Mouse (Mus musculus): ENCODE measurements around the gene Plin1. TPM values are rescaled to one million over a fixed set of nuclear protein-coding genes. Genes with fewer than 3 reads are reported as not detected.
A peak's percentile ranks its signal among the peaks of the same experiment; 100 is the strongest.

Gene Plin1
- polyA plus RNA-seq, 1 experiment: 0.23 TPM

- DNase-seq (ENCODE audit: low read depth): no peak
- TF ChIP-seq CTCF (IDR thresholded peaks at IDR 0.05; ENCODE audit: borderline replicate concordance, extremely low read depth, insufficient read depth, insufficient read length) (no peak), POLR2A (IDR thresholded peaks at IDR 0.05; ENCODE audit: borderline replicate concordance, extremely low read depth, insufficient read depth, insufficient read length, poor library complexity, severe bottlenecking) (no peak)
These were observed 25.5 kb upstream of the Plin1 start for GRCm38 (mm10) chr7:79758176-79758575.

- no peak for DNase-seq (ENCODE audit: low read depth)
- no peak for TF ChIP-seq POLR2A (IDR thresholded peaks at IDR 0.05; ENCODE audit: borderline replicate concordance, extremely low read depth, insufficient read depth, insufficient read length, poor library complexity, severe bottlenecking)
- no peak for TF ChIP-seq CTCF (IDR thresholded peaks at IDR 0.05; ENCODE audit: borderline replicate concordance, extremely low read depth, insufficient read depth, insufficient read length)
These were observed 23.6 kb upstream of the Plin1 start for GRCm38 (mm10) chr7:79756334-79756733.

- DNase-seq (ENCODE audit: low read depth): no peak
These were observed 16.8 kb upstream of the Plin1 start for GRCm38 (mm10) chr7:79749511-79749910.

GRCm38 (mm10) chr7:79747659-79748058, 15.0 kb upstream of the Plin1 start:
- TF ChIP-seq POLR2A (IDR thresholded peaks at IDR 0.05; ENCODE audit: borderline replicate concordance, extremely low read depth, insufficient read depth, insufficient read length, poor library complexity, severe bottlenecking): no peak
- no peak for TF ChIP-seq CTCF (IDR thresholded peaks at IDR 0.05; ENCODE audit: borderline replicate concordance, extremely low read depth, insufficient read depth, insufficient read length)
- no peak for DNase-seq (ENCODE audit: low read depth)

More at GRCm38 (mm10) chr7:79749511-79749910, 16.8 kb upstream of the Plin1 start:
- TF ChIP-seq POLR2A (IDR thresholded peaks at IDR 0.05; ENCODE audit: borderline replicate concordance, extremely low read depth, insufficient read depth, insufficient read length, poor library complexity, severe bottlenecking): no peak
- no peak for TF ChIP-seq CTCF (IDR thresholded peaks at IDR 0.05; ENCODE audit: borderline replicate concordance, extremely low read depth, insufficient read depth, insufficient read length)

GRCm38 (mm10) chr7:79744585-79744984, 11.9 kb upstream of the Plin1 start:
- TF ChIP-seq POLR2A (IDR thresholded peaks at IDR 0.05; ENCODE audit: borderline replicate concordance, extremely low read depth, insufficient read depth, insufficient read length, poor library complexity, severe bottlenecking) (no peak), CTCF (IDR thresholded peaks at IDR 0.05; ENCODE audit: borderline replicate concordance, extremely low read depth, insufficient read depth, insufficient read length) (no peak)
- DNase-seq (ENCODE audit: low read depth): no peak

GRCm38 (mm10) chr7:79744051-79744450, 11.3 kb upstream of the Plin1 start:
- DNase-seq (ENCODE audit: low read depth): no peak
- TF ChIP-seq POLR2A (IDR thresholded peaks at IDR 0.05; ENCODE audit: borderline replicate concordance, extremely low read depth, insufficient read depth, insufficient read length, poor library complexity, severe bottlenecking) (no peak), CTCF (IDR thresholded peaks at IDR 0.05; ENCODE audit: borderline replicate concordance, extremely low read depth, insufficient read depth, insufficient read length) (no peak)

GRCm38 (mm10) chr7:79742659-79743536, 10.2 kb upstream of the Plin1 start, which contains the start of the genes Pex11a and Wdr93:
Pex11a (minus strand) TSS chr7:79743131.
Wdr93 (plus strand) TSS chr7:79743163.
- TF ChIP-seq POLR2A (IDR thresholded peaks at IDR 0.05; ENCODE audit: borderline replicate concordance, extremely low read depth, insufficient read depth, insufficient read length, poor library complexity, severe bottlenecking) (peak; percentile 12; the same call in 1 of the 2 replicates), CTCF (IDR thresholded peaks at IDR 0.05; ENCODE audit: borderline replicate concordance, extremely low read depth, insufficient read depth, insufficient read length) (no peak)
- DNase-seq (ENCODE audit: low read depth): peak; percentile 94

- TF ChIP-seq CTCF (IDR thresholded peaks at IDR 0.05; ENCODE audit: borderline replicate concordance, extremely low read depth, insufficient read depth, insufficient read length) (no peak), POLR2A (IDR thresholded peaks at IDR 0.05; ENCODE audit: borderline replicate concordance, extremely low read depth, insufficient read depth, insufficient read length, poor library complexity, severe bottlenecking) (no peak)
- no peak for DNase-seq (ENCODE audit: low read depth)
These were observed 9.6 kb upstream of the Plin1 start for GRCm38 (mm10) chr7:79742277-79742658.

GRCm38 (mm10) chr7:79740279-79740678, 7.6 kb upstream of the Plin1 start:
- DNase-seq (ENCODE audit: low read depth): no peak
- TF ChIP-seq CTCF (IDR thresholded peaks at IDR 0.05; ENCODE audit: borderline replicate concordance, extremely low read depth, insufficient read depth, insufficient read length) (no peak), POLR2A (IDR thresholded peaks at IDR 0.05; ENCODE audit: borderline replicate concordance, extremely low read depth, insufficient read depth, insufficient read length, poor library complexity, severe bottlenecking) (no peak)

GRCm38 (mm10) chr7:79738913-79739312, 6.2 kb upstream of the Plin1 start:
- no peak for DNase-seq (ENCODE audit: low read depth)
- TF ChIP-seq CTCF (IDR thresholded peaks at IDR 0.05; ENCODE audit: borderline replicate concordance, extremely low read depth, insufficient read depth, insufficient read length) (no peak), POLR2A (IDR thresholded peaks at IDR 0.05; ENCODE audit: borderline replicate concordance, extremely low read depth, insufficient read depth, insufficient read length, poor library complexity, severe bottlenecking) (no peak)

- no peak for DNase-seq (ENCODE audit: low read depth)
- TF ChIP-seq CTCF (IDR thresholded peaks at IDR 0.05; ENCODE audit: borderline replicate concordance, extremely low read depth, insufficient read depth, insufficient read length) (no peak), POLR2A (IDR thresholded peaks at IDR 0.05; ENCODE audit: borderline replicate concordance, extremely low read depth, insufficient read depth, insufficient read length, poor library complexity, severe bottlenecking) (no peak)
These were observed 3.8 kb upstream of the Plin1 start for GRCm38 (mm10) chr7:79736511-79736910.

- no peak for TF ChIP-seq POLR2A (IDR thresholded peaks at IDR 0.05; ENCODE audit: borderline replicate concordance, extremely low read depth, insufficient read depth, insufficient read length, poor library complexity, severe bottlenecking)
- no peak for TF ChIP-seq CTCF (IDR thresholded peaks at IDR 0.05; ENCODE audit: borderline replicate concordance, extremely low read depth, insufficient read depth, insufficient read length)
- DNase-seq (ENCODE audit: low read depth): no peak
These were observed 1.9 kb upstream of the Plin1 start for GRCm38 (mm10) chr7:79734563-79734962.

Data from brain, embryonic 14.5 days (tissue).